Mouse (Mus musculus) central nervous system, embryonic 11.5 days (tissue): ENCODE results near the gene Gm49486. TPM values are rescaled to one million over a fixed set of nuclear protein-coding genes. Genes with fewer than 3 reads are reported as not detected.

Experiments
- polyA plus RNA-seq: library from polyadenylated mRNA; depleted of rRNA; stranded (reverse); fragments of >200 nt; gene quantifications from 2 replicates; pipeline ENCODE4 v1.2.3, GENCODE M21; 2012; rRNA removed

Gm49486 gene
- 0.86 and 1.3 TPM in 2 replicates for polyA plus RNA-seq

DNA sequence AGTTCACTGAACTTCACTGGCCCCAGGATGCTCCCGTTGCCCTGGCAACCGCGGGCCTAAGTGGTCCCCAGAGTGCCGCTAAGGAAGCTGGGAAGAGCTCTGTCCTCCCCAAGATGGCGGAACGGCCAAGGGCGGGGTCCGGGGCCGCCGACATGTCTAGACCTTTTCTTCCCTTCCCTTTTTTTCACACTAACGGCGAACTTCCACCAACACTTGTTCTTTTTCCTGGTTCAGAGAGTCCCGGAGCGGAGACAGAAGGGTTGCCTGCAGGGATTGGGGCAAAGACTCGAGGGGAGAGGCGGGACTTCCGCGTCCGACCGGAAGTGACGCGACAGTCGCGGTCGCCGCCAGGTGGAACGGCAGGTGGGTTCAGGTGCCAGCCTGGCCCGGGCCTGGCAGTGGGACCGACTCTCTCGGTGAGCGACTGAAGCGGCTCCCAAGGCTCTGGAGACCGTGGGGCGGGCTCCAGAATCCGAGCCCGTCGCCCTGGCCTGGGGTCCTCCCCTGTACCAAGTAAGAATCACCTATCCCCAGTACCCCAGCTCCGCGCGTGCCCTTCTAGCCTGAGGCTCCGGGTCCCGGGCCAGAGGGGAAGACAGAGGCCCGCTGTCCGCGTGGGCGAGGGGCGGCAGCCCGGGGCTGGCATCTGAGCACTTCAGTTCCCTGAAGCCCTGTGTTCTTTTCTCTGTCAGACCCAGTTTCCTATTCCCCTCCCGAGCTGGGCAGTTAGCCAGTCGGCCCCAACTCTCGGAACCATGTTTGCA, at the start of gene Gm49486, which contains the start of gene Pick1:
Gene Gm49486, plus strand, starts transcription at position 334 of the 764 bp plus-strand sequence.
Gene Pick1, plus strand, starts transcription at position 116 of the 764 bp plus-strand sequence.

DNA sequence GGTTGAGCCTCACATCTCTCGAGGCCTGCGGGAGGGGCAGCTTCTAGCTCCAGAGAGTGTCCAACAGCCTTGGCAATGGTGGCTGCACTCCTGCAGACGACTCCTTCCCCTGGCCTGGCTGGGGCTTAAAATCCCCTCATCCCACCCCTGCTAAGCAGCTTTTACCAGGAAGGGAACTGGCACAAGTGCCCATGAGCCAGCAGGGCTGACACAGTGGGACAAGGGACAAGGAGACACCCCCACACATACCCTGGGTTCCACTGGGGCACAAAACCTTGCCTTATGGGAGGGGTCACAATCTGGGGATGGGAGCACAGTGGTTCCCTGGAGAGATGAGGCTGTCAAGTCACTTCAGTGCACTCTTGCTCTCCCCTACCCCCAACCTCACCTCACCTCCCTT, 25.5 kb downstream of the Gm49486 start, which contains the start of gene Slc16a8:
Gene Slc16a8, minus strand, starts transcription at position 101 of the 400 bp plus-strand sequence.

DNA sequence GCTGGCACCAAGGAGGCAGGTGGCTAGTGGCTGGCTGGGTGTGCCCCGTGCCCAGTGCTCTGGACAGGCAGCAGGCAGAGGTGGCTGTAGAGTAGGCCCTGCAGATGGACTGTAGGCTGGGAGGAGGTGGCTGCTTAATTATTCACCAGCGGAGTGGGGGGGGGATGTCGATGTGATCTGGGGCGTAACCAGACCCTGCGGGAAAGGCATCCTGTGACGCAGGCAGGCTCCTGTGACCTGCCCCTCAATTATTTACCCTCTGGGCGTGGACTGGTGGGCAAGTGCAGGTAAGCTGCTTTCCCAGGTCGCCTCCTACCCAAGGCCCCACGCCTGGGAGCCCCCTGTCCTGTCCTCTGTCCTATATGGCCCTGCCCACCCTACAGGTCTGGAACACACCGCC, 56.2 kb downstream of the Gm49486 start, which contains the start of gene Baiap2l2:
Gene Baiap2l2, minus strand, starts transcription at position 139 of the 400 bp plus-strand sequence.

Other genes starting within 250 kb of the Gm49486 start
- 366 and 397 TPM in 2 replicates for gene H1f0, start 200.9 kb upstream of the Gm49486 start, polyA plus RNA-seq
- gene Galr3, start 187.5 kb upstream of the Gm49486 start, polyA plus RNA-seq: 0.18 and 0.24 TPM in 2 replicates
- 39.7 and 53.6 TPM in 2 replicates for gene Ankrd54, start 166.5 kb upstream of the Gm49486 start, polyA plus RNA-seq
- 143 and 242 TPM in 2 replicates for gene Eif3l, start 154.2 kb upstream of the Gm49486 start, polyA plus RNA-seq
- gene Micall1, start 120.5 kb upstream of the Gm49486 start, polyA plus RNA-seq: 18.6 and 19.1 TPM in 2 replicates
- gene Polr2f, start 88.4 kb upstream of the Gm49486 start, polyA plus RNA-seq: 211 and 410 TPM in 2 replicates
- 7.1 and 8.2 TPM in 2 replicates for gene 1700088E04Rik, start 88.1 kb upstream of the Gm49486 start, polyA plus RNA-seq
- 4.5 and 20.6 TPM in 2 replicates for gene Sox10, start 64.2 kb upstream of the Gm49486 start, polyA plus RNA-seq
- 73.7 and 74.5 TPM in 2 replicates for gene Pick1, start 218 bp upstream of the Gm49486 start, polyA plus RNA-seq
- gene Slc16a8, start 25.4 kb downstream of the Gm49486 start, polyA plus RNA-seq: 0.02 and 0.04 TPM in 2 replicates
- 1.3 and 2.3 TPM in 2 replicates for gene Baiap2l2, start 56.1 kb downstream of the Gm49486 start, polyA plus RNA-seq
- 40.8 and 58.6 TPM in 2 replicates for gene Pla2g6, start 99.0 kb downstream of the Gm49486 start, polyA plus RNA-seq
- 2.8 and 3.6 TPM in 2 replicates for gene Maff, start 117.2 kb downstream of the Gm49486 start, polyA plus RNA-seq
- 22.4 and 53.3 TPM in 2 replicates for gene Tmem184b, start 174.2 kb downstream of the Gm49486 start, polyA plus RNA-seq
- 274 and 275 TPM in 2 replicates for gene Csnk1e, start 226.2 kb downstream of the Gm49486 start, polyA plus RNA-seq